Mouse (Mus musculus) liver, embryonic 15.5 days (tissue): ENCODE results near the gene Dync1li2. TPM values are rescaled to one million over a fixed set of nuclear protein-coding genes. Genes with fewer than 3 reads are reported as not detected.

Experiments used
- ATAC-seq: fragments of 200-750 bp; cut with Nextera tagmentation; 2 replicates; pipeline ENCODE4 v1.8.0; 2017; ENCODE audit warnings: moderate number of reproducible peaks, mild to moderate bottlenecking, moderate library complexity; ENCODE audit not compliant: insufficient read depth
- H3K27ac ChIP-seq: fragments of 300-500 bp; sonication (generic); replicated peaks from 2 replicates; pipeline ENCODE4 v1.5.1; 2015; ENCODE audit warnings: mild to moderate bottlenecking, inconsistent platforms
- H3K27me3 ChIP-seq: fragments of 300-500 bp; sonication (generic); 2 replicates; pipeline ENCODE4 v1.6.1; 2015; ENCODE audit warnings: mild to moderate bottlenecking, inconsistent platforms
- H3K36me3 ChIP-seq: fragments of 300-500 bp; sonication (generic); replicated peaks from 2 replicates; pipeline ENCODE4 v1.6.1; 2015; ENCODE audit warnings: moderate library complexity, mild to moderate bottlenecking, inconsistent platforms
- H3K4me1 ChIP-seq: fragments of 300-500 bp; sonication (generic); replicated peaks from 2 replicates; pipeline ENCODE4 v1.6.1; 2015; ENCODE audit warnings: inconsistent platforms
- H3K4me2 ChIP-seq: fragments of 300-500 bp; sonication (generic); 2 replicates; pipeline ENCODE4 v1.6.1; 2015; ENCODE audit warnings: moderate library complexity, mild to moderate bottlenecking, inconsistent platforms
- H3K4me3 ChIP-seq: fragments of 300-500 bp; sonication (generic); replicated peaks from 2 replicates; pipeline ENCODE4 v1.5.1; 2015; ENCODE audit warnings: mild to moderate bottlenecking, inconsistent platforms
- H3K9ac ChIP-seq: fragments of 300-500 bp; sonication (generic); 2 replicates; pipeline ENCODE4 v1.6.1; 2015; ENCODE audit warnings: moderate library complexity, mild to moderate bottlenecking, inconsistent platforms
- H3K9me3 ChIP-seq: fragments of 300-500 bp; sonication (generic); replicated peaks from 2 replicates; pipeline ENCODE4 v1.6.1; 2016; ENCODE audit warnings: inconsistent platforms
- WGBS: fragments of 180-500 bp; shearing (Covaris S2); methylation state at CpG from one replicate; pipeline ENCODE4 v1.1.7; 2015; ENCODE audit warnings: mixed read lengths; ENCODE audit not compliant: insufficient replicate concordance; 5-methylcytosine and 5-hydroxymethylcytosine counted together
- polyA plus RNA-seq: library from polyadenylated mRNA; unstranded; fragments of >200 nt; fragmentation: Nextera tagmentation; extraction: Ambion mirVana; gene quantifications from 2 replicates; pipeline ENCODE4 v1.2.1, GENCODE M21; 2015

Gene Dync1li2
- polyA plus RNA-seq, 1 experiment from 2014 or later, result 11.5 TPM

DNA sequence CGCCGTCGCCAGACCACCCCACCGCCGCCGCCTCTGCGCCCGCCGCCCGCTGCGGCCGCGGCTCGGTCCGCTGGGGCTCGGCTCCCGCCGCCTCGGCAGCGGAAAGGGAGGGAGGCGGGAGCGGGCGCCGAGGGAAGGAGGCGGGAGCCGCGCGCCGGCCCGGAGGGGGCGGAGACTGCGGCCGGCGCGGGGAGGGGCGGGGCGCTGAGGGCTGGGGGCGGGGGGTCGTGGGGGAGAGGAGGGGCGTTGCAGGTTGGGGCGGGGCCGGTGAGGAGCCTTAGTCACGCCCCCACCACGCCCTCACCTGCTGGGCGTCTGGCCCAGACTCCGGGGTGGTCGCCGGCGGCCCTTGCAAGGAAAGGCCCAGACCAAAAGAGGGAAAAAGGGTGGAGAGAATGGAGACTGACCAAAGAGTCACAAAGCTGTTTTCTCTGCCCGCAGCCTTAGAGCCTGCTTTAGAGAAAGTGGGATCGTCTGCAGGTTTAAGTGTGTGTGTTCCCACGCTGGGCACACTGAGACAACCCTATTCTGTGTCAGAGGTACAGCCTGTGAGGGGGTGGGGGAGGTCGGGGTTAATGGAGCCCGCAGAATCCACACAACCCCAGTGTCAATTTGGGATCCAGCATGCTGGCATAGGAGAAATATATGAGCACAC is 47.0 kb downstream of the Dync1li2 start, which contains the start of gene Cmtm4:
Gene Cmtm4 (minus strand): TSS at position 105 of the 655 bp plus-strand sequence.
- Histone ChIP-seq H3K9ac (peak within 1 kb of the TSS; percentile 55), H3K4me2 (peak within 1 kb of the TSS; percentile 90), H3K27me3 (peaks cover 39% of the 10 kb centered on the region), H3K4me1 (peaks cover 18% of the 10 kb centered on the region), H3K36me3 (no peaks in the 10 kb centered on the region), H3K4me3 (peak within 1 kb of the TSS; percentile 65), H3K9me3 (no peaks in the 10 kb centered on the region), H3K27ac (no peak within 1 kb of the TSS; the same call in 1 of the 2 replicates)
- ATAC-seq, result peak; percentile 77
- 2% methylated on average over 43 of the region's 54 CpGs for WGBS

DNA sequence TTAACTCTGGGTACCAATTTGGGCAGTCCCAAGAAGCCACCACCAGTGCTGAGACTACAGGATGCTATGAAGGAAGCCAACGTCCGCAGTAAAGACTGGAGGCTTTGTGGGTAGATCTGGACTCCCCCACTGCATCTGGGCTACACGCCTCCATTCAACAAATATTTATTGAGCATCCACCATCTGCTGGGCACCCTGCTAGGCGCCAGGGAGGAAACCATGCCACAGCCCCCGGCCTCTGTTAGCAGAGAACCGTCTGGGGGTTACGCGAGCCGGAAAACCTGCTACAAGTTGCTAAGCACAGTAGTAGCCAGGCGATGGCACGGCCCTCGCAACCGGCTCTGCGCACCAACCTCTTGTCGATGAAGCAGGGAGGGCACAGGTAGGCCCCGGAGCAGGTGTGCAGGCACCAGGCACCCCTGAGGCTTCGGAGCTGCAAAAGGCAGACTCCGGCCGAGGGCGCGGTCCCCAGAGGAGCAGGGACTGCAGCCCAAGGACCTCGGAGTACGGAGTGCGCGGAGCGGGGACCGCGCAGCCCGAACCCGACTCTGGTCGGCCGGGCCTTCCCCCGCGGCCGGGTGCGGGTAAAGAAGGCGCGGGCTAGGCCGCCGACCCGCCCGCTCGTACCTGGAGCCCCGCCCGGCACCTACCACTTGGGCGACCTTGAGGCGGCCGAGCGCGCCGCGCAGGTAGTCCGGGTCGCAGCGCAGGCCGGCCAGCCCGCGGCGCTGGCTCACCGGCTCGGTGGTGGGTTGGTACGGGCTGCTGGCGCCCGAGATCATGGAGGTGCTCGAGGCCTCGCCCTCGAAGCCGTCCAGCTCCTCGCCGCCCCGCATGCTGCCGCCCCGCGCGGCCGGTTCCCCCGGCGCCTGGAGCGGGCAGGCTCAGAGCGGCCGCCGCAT is 47.8 kb downstream of the Dync1li2 start:
- WGBS, result 1% methylated on average over 80 of the region's 82 CpGs
- H3K4me3 ChIP-seq, result peak overlapping the region; percentile 65
- H3K27me3 ChIP-seq, result peaks cover 39% of the 10 kb centered on the region
- H3K4me1 ChIP-seq, result peaks cover 18% of the 10 kb centered on the region
- H3K36me3 ChIP-seq, result no peaks in the 10 kb centered on the region
- H3K9me3 ChIP-seq, result no peaks in the 10 kb centered on the region
- no peak overlapping the region; the same call in 1 of the 2 replicates for H3K27ac ChIP-seq
- H3K4me2 ChIP-seq, result peak overlapping the region; percentile 90
- ATAC-seq, result peak; percentile 57
- peak overlapping the region; percentile 55 for H3K9ac ChIP-seq

DNA sequence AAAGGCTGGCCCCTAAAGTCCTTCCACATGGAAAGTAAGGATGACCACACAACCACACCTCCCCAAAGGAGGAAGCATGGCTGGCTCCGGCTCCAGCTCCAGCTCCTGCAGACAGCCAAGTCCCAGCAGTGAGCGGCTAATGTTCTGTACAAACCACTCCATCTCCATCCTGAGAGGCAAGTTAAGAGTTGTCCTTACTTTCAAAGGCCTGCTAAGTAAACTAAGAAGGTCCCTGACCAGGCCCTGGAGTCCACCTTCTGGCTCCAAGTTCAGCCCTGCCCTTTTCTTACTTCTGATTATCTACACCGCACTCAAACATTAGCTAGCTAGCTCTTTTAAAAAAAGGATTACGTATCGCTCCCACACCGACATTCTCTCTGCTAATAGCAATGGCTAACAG is 49.1 kb downstream of the Dync1li2 start:
- Histone ChIP-seq H3K9me3 (no peaks in the 10 kb centered on the region), H3K4me1 (peaks cover 18% of the 10 kb centered on the region), H3K27me3 (peaks cover 39% of the 10 kb centered on the region), H3K36me3 (no peaks in the 10 kb centered on the region), H3K4me2 (0 out of 2 replicates have a peak overlapping the region, but pooled peaks have one; percentile 90), H3K27ac (no peak overlapping the region), H3K9ac (no peak overlapping the region), H3K4me3 (no peak overlapping the region)
- no peak for ATAC-seq
- WGBS, result 73% methylated on average over 6 of the region's 6 CpGs

DNA sequence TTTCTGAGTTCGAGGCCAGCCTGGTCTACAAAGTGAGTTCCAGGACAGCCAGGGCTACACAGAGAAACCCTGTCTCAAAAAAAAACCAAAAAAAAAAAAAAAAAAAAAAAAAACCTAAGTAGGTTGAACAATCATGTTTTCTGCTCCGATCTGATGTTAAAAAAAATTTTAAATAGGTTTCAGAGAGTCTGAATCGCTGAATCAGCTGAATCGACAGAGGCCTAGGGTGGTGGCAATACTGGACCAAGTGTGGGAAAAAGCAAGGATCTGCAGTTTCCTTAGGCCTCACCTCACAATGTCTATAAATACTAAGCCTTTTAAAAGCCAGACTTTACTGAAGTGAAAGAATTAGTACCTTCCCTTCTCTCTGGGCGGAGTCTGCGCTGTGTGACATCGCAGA is 49.7 kb downstream of the Dync1li2 start:
- WGBS, result 79% methylated on average over 7 of the region's 7 CpGs
- H3K27ac ChIP-seq, result no peak overlapping the region
- peaks cover 18% of the 10 kb centered on the region for H3K4me1 ChIP-seq
- no peak overlapping the region for H3K9ac ChIP-seq
- no peak overlapping the region for H3K4me2 ChIP-seq
- ATAC-seq, result no peak
- H3K4me3 ChIP-seq, result no peak overlapping the region
- no peaks in the 10 kb centered on the region for H3K36me3 ChIP-seq
- H3K9me3 ChIP-seq, result no peaks in the 10 kb centered on the region
- H3K27me3 ChIP-seq, result peaks cover 39% of the 10 kb centered on the region

DNA sequence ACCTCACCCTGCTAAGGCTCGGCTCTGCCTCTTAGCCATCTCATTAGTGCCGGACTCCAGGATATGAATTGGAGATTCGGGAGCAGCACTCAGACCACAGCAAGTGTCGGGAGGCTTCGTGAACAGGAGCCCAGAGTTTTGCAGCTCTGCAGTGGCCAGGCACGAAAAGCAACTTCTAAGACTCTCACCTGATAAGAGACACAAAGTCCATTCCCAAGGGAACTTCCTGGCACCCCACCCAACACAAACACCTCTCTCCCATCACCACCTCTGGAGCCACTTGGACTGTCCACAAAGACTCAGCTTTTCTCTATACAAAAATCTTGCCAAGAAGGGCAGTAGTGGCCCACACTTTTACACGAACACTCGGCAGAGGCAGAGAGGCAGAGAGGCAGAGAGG is 52.6 kb downstream of the Dync1li2 start:
- Histone ChIP-seq H3K4me2 (no peak overlapping the region), H3K27ac (no peak overlapping the region), H3K9ac (no peak overlapping the region), H3K4me1 (peaks cover 14% of the 10 kb centered on the region), H3K36me3 (no peaks in the 10 kb centered on the region), H3K27me3 (peaks cover 21% of the 10 kb centered on the region), H3K9me3 (no peaks in the 10 kb centered on the region), H3K4me3 (no peak overlapping the region)
- ATAC-seq, result no peak
- WGBS, result 58% methylated on average over 8 of the region's 8 CpGs

DNA sequence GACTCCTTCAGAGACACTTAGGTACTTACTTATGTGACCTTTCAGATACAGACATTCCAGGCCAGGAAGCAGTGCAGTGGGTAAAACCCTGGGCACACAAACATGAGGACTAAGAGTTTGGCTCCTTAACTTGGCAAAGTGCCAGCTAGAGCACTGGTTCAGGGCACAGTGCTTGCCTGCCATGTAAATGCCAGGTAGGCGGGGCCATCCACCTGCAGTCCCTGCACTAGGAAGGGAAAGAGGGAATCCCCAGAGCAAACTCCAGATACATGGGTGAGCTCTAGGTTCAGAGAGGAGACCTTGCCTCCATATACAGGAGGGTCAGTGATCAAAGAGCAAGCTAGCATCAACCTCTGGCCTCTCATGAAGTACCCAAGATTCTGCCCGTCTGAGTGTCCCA is 54.9 kb downstream of the Dync1li2 start:
- WGBS, result 67% methylated on average over 2 of the region's 2 CpGs
- Histone ChIP-seq H3K4me2 (no peak overlapping the region), H3K4me1 (peaks cover 5% of the 10 kb centered on the region; the same call in 1 of the 2 replicates), H3K27me3 (no peaks in the 10 kb centered on the region), H3K9me3 (no peaks in the 10 kb centered on the region), H3K4me3 (no peak overlapping the region), H3K36me3 (no peaks in the 10 kb centered on the region), H3K9ac (no peak overlapping the region), H3K27ac (no peak overlapping the region)
- no peak for ATAC-seq

DNA sequence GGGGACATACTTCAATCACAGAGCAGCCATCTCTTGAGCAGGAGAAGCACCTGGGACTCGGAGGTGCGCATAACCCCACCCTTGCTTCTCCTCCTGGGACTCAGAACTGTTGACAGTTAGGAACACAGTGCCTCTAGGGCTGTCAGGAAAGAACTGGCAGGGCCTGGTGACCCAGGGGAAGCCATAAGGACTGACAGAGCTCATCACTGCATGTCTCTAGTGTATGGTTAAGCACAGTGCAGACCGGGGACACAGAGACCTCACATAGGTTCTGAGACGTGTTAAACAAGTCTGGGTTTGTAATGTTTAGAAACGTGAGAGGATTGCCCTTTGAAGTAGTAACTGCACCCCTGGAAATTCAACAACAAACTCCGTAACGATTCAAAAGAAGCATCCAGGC is 55.3 kb downstream of the Dync1li2 start:
- Histone ChIP-seq H3K9ac (no peak overlapping the region), H3K4me1 (peaks cover 5% of the 10 kb centered on the region; the same call in 1 of the 2 replicates), H3K36me3 (no peaks in the 10 kb centered on the region), H3K4me2 (no peak overlapping the region), H3K9me3 (no peaks in the 10 kb centered on the region), H3K27ac (no peak overlapping the region), H3K27me3 (no peaks in the 10 kb centered on the region), H3K4me3 (no peak overlapping the region)
- WGBS, result 61% methylated on average over 7 of the region's 7 CpGs
- no peak for ATAC-seq

DNA sequence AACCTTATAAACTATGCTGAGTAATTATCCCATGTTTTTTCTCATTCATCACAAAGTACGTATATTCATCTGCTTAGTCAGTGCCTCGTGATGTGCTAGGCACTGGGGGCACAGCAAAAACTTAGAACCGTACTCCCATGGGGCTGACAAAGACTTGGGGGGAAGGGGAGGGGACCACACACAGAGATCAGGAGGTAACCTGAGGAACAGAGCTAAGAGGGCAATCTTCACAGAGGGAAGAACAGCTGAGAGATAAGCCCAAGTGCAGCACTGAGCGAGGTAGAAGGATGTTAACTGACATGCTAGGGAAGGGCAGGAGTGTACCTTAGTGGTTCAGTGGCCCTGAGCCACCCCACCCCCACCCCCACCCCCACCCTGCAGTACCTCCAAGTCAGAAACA is 56.2 kb downstream of the Dync1li2 start:
- Histone ChIP-seq H3K27ac (no peak overlapping the region), H3K36me3 (no peaks in the 10 kb centered on the region), H3K27me3 (no peaks in the 10 kb centered on the region), H3K4me1 (peaks cover 5% of the 10 kb centered on the region; the same call in 1 of the 2 replicates), H3K9me3 (no peaks in the 10 kb centered on the region), H3K4me3 (no peak overlapping the region), H3K9ac (no peak overlapping the region), H3K4me2 (no peak overlapping the region)
- ATAC-seq, result no peak
- WGBS, result 36% methylated on average over 4 of the region's 4 CpGs

DNA sequence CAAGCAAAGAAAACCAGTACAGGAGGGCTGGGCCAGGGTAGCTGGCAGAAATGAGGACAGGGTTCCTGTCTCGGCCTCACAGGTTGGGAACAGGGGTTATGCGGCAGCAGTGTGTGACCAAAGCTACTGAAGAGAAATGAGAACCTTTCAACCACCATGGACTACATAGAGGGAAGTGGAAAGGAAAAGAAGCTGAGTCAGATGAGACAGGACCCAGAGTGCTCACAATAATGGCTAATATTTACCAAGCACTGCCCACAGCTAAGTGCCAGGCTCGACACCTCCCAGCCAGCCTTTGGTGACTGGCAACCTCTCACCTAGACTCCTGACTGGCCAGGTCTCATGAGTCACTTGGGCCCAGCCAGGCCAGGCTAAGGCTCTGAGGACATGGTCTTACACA is 58.9 kb downstream of the Dync1li2 start:
- no peaks in the 10 kb centered on the region for H3K27me3 ChIP-seq

DNA sequence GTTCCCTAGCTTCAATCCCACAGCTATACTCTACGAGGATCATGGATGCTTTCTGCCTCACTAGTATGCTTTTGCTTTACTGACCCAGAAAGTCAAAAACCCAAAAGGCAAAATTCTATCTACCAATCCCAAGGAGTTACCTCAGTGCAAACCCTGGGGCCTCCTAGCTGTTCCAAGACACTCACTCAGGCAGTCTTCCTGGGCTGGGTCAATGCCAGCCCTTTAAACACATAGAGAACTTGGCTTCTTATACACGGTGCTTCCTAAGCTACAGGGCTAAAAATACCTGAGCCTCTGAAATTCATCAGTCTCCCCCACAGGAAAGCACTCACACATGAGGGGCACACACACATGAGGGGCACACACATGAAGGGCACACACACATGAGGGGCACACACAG is 59.6 kb downstream of the Dync1li2 start:
- WGBS, result 46% methylated on average over 2 of the region's 2 CpGs
- Histone ChIP-seq H3K9ac (no peak overlapping the region), H3K4me2 (no peak overlapping the region), H3K36me3 (no peaks in the 10 kb centered on the region), H3K4me3 (no peak overlapping the region), H3K4me1 (peaks cover 5% of the 10 kb centered on the region; the same call in 1 of the 2 replicates), H3K27me3 (no peaks in the 10 kb centered on the region), H3K27ac (no peak overlapping the region), H3K9me3 (no peaks in the 10 kb centered on the region)
- no peak for ATAC-seq

More for the DNA sequence above, 58.9 kb downstream of the Dync1li2 start:
- Histone ChIP-seq H3K4me1 (peaks cover 5% of the 10 kb centered on the region; the same call in 1 of the 2 replicates), H3K36me3 (no peaks in the 10 kb centered on the region), H3K9me3 (no peaks in the 10 kb centered on the region), H3K9ac (no peak overlapping the region), H3K27ac (no peak overlapping the region), H3K4me2 (no peak overlapping the region), H3K4me3 (no peak overlapping the region)
- 48% methylated on average over 3 of the region's 3 CpGs for WGBS
- ATAC-seq, result peak; percentile 9; the same call in 1 of the 2 replicates

DNA sequence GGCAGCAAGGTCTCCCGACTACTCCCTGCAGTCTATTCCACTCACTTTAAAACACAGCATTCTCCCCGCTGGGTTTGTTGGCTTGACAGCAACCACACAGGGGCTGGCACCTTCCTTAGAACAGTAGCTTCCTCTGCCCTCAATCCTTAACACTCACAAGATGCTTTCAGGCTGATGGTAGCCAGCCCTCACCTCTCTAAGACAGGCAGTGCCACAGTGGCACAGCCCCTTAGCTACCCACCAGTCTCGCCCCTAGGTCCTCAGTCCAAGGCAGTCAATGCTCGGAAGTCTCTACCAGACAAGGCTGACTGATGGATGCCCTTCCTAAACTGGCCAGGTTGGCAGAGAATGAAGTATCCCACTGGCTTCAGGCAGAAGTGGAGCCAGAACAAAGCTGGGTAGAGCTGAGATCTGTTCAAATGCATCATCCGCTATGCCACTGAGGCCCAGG is 61.9 kb downstream of the Dync1li2 start:
- WGBS, result 70% methylated on average over 5 of the region's 5 CpGs
- Histone ChIP-seq H3K4me1 (peaks cover 5% of the 10 kb centered on the region; the same call in 1 of the 2 replicates), H3K4me2 (no peak overlapping the region), H3K9ac (no peak overlapping the region), H3K27me3 (no peaks in the 10 kb centered on the region), H3K9me3 (no peaks in the 10 kb centered on the region), H3K4me3 (no peak overlapping the region), H3K36me3 (no peaks in the 10 kb centered on the region), H3K27ac (no peak overlapping the region)
- ATAC-seq, result no peak
